Mouse (Mus musculus) naive thymus-derived CD4-positive, alpha-beta T cell, adult 2 months (primary cell): Measurements from ENCODE around the gene Gm26620.

Source experiments
- DNase-seq: peaks from one replicate; pipeline ENCODE4 v3.0.0-alpha.2; 2011; ENCODE audit warnings: low read depth

The Gm26620 gene

DNA sequence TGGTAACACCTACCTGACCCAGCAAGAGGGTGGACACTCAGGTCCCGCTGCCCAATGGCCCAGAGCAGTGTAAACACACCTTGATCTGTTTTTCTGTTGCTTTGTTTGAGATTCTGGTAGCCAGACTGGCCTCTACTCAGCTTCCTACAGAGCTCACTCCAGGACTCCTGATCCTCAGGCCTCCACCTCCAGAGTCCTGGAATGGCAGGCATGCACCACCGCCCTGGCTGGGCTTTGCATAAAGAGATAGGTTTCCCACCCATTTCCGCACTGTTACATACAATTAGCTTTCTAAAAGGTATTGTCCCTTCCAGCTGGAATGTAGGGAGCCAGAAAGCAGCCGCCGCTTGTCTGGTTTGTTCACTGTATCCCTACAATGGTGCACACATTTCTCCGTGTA is 13.5 kb upstream of the Gm26620 start:
- DNase-seq, result no peak

DNA sequence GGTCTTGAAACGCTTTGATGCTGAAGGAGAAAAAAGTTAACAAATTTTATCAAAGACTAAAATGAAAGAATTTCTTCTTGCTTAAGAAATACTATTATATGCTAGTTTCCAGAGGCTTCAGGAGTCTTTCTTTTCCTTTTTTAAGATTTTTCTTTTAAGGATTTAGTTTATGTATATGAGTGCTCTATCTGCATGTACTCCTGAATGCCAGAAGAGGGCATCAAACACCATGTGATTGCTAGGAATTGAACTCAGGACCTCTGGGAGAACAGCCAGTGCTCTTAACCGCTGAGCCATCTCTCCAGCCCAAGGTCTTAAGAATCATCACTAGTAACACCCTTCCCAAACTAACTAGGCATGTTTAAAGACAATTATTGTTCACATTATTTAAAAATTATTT is 12.9 kb upstream of the Gm26620 start:
- DNase-seq, result no peak

DNA sequence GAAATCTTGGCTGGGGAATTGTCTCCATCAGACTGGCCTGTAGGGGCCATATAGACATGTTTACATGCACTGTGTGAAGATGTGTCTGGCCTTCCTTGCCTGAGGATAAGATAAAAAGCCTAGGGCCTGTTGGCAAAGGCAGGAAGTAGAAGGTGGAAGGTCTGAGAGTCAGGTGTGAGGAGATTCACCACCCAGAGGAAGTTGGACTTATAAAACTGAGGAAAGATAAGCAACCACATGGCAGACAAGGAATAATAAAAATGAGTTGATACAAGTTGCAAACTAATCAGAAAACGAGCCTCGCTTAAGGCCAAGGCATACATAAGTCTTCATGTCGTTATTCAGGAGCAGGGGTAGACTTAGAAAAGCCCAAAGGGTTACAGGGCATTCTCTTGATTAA is 9.2 kb upstream of the Gm26620 start:
- DNase-seq, result no peak

DNA sequence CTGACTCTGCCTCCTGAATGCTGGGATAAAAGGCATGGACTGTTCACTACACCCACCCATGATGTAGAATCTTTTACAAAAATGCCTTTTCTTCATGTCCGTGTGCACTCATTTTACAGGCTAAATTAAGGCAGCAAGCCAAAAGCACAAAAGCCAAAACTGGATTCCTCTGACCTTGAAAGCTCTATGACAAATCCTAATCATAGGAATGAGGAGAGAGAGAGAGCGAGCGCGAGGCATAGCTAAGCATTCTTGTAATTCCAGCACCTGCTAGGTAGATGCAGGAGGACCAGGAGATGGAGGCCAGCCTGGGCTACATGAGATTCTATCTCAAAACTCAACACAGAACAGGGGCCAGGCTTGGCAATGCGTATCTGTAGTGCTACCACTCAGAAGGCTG is 8.0 kb upstream of the Gm26620 start:
- DNase-seq, result no peak

DNA sequence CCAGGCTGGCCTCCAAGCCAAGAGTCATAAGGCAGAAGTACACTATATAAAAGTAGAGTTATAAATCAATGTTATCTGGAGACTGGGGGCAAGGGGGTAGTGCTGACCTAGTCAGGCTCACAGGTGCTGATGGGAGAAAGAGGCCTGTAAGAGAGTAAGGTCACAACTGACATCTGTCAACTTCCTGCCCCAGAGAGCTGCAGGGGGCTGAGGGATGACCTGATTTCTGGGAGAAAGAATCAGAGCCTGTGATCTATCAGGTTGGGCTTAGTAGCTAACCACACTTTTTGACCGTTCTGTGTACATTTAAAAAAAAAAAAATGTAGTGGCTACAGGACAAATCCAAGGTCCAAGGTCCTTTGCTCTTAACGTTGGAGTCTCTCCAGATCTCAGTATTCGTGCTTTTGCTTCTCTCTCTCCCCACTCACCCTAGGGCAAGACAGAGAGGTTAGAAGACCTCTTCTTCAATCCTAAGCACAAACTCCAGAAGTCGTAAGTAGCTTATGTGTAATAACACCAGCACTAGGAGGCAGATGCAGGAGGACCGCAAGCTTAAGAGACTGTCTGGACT is 1.9 kb upstream of the Gm26620 start:
- DNase-seq, result no peak

DNA sequence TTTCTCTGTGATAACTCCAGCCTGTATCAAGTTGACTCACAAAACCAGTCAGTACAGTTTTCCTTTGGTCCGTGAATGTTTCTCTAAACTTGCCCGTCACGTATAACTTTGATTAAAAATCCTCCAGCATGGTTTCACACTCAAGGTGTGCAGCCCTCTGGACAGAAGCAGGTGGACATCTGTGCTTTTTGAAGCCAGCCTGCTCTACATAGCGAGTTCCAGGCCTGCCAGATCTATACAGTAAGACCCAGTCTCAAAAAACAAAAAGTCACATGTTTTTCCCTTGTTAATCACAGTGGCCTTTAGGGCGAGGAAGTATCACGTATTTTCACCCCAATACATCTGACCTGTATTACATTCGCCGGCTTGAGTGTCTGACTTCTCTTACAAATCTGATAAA is 475 bp upstream of the Gm26620 start:
- no peak for DNase-seq

DNA sequence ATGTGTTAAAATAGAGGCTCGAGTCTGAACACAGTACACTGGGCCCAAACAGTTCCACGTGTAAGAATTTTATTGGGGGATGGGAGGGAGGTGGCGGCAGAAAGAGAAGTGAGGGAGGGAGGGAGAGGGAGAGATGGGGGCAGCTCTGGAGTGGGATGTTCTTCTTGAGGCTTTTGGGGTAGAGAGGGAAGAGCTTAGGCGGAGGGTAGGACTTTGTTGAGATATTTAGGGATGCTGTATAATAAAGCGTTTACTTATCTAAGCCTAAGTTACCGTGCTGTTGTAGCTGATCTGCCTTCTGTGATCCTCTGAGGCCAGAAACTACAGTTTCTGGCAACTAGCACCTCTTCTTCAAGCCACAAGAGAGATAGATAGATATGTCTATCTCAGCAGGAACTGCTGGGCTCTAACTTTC is 1.2 kb downstream of the Gm26620 start:
- no peak for DNase-seq

DNA sequence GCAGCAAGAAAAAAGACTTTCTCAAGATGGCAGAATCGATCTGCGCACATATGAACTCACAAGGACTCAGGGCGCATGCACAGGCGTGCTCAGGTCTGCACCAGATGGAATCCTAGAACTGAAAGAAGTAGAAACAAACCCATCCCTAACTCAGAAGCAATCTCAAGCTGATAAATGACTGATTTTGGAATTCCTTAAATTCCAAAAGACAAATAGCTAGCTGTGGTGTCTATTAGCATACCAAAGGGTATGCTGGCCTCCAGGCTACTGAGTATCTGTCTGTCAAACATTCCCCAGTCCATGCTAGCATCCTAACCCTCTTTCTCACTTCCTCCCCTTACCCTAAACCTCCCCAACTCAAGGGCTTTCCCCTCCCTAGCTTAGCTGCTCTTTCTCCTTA is 4.4 kb downstream of the Gm26620 start:
- DNase-seq, result no peak

DNA sequence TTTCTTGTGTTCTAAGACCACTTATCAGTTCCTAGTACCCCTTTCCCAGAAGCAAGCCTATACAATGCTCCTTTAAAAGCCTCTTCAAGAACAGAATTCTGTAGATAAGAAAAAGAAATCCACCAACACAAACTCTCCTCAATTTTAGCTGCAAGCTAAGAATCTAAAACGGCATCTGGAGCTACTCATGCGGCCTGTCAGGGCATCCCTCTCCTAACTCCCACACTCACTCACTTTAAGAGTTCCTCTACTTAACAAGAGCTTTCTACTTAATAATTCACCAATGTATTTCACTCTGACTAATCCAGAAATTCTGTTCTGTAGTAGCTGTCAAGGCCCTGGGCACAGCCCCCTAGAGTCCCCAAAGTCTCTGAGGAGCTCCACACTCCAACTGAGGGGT is 6.8 kb downstream of the Gm26620 start:
- no peak for DNase-seq

DNA sequence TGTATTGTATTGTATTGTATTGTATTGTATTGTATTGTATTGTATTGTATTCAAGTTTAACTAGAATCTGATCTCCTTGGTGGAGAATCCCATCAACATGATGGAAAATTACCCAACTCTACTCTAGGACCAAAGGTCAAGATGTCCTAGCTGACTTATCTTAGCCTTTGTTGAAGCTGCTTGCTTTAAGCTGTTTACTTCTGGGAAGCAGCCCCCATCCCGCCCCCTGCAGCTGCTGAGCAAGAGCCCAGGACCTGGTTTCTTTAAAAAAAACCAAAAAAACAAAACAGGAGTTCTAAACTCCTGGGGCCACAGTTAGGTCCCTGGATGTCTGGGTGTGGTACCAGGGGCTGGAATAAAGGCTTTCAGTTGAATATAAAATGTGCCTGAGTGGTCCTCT is 7.4 kb downstream of the Gm26620 start:
- DNase-seq, result no peak

DNA sequence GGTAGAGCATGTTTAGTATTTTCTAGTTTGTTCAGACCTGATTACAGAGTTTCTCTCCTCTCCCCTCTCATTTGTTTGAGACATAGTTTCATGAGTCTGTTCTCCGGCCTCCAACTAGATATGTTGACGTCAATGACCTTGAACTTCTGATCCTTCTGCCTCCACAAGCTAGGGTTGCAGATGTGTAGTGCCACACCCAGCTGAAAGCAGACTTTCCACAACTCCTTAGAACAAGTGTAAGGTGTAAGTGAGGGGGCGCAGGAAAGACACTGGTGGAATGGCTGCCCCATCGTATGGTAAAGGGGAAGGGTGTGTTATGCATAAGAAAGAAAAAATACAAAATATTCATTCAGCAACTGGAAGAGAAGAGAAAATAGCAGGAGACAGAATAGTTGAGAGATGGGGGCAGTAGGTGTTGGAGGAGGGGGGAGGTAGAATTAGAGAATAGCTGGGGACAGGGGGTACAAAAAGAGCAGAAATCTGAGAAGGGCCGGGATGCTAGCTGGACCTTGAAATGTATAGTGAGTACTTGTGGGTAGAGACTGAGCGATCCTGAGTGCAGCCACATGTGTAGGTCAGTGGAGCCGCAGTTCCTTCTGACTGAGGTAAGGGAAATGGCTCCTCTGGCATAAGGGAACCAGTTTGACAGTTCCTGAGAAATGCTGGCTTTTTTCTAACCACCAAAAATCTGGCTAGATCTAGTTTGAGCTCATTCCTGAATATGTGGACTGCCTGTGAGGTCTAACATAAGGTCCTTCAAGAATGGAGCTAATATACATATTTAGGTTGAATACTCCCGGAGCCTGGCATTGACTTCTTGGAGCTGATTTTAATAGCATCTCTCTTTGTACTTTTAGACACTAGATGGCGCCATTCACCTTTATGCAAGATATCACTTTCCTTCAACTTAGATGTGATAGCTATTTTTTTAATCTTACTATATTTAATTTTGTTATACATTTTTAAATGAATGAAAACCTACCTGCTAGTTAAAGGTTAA is 10.0 kb downstream of the Gm26620 start:
- DNase-seq, result peak; percentile 77

DNA sequence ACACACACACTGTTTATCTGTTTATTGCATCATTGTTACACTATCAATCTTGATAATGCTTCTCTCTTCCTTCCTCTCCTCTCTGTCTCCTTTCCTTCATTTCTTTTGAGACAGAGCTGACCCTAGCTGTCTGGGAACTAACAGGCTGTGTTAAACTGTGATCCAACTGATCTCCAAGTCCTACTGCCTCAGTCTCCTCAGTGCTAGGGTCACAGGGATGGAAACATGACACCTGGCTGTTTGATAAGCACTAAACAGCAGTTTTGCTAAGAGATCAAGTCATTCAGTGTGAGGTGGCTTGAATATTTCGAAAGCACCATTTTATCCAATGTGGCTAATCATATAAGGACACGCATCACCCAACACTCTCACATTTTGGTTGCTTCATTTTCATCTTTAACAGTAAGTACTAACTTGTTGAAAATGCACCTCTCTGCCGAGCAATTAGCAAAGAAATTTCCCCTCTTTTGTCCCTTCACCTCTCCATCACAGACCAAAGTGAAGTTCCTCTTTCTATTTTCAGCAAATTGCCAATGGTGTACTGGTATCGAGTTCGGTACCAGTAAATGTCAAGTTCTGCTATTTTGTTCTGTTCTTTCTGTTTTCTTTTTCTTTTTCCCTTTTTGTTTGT is 11.9 kb downstream of the Gm26620 start:
- no peak for DNase-seq

DNA sequence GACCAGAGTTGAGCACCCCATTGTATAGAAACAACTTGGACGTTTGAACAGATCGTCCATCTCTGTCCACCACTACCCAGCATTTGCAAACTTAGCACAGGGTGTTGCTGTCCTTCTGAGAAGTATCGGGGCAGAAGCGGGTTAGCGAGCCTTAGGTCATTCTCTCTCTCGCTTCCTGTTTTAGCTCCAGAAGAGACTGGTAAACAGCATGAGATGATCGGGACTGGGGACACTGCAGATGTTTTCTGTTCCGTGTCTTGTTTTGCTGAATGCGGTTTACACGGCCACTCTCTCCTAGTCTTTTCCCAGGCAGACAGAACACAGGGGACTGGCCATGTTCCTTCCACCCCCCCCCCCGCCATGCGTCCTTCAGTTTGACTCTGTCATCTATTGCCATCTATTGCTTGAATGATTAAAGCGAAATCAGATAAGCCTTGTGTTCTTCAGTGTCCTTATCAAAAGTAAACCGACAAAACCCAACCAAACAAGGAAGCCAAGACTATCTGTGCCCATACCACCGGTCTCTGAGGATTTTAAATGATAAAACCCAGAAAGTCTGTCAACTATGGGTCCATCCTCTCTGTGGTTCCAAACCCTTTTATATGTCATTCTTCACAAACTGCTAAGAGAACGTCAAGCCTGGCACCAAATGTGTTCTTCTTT is 13.7 kb downstream of the Gm26620 start:
- DNase-seq, result no peak

DNA sequence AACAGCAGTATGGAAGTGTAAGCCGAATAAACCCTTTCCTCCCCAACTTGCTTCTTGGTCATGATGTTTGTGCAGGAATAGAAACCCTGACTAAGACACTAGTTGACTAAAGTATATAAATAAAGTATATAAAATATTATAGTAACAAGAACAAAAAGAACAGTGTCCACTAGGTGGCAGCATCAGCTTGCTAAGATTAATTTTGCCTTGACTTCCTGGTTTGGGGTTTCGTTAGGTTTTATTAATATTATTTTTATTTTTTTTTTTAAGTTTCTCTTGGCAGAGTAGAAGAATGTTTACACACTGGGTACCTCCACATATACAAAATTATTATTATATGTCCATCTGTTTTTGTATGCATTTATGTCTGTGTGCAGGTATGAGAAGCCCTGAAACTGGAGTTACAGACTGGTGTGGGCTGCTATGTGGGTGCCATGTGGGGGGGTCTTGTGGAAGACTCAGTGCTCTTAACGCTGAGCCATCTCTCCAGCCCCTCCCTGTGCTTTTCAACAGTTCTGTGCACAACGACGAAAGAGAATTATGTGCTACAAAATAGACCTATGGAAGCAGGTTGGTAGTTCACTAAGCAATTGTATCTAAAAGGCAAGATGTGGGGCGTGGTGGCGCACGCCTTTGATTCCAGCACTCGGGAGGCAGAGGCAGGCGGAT is 16.1 kb downstream of the Gm26620 start:
- peak; percentile 83 for DNase-seq

DNA sequence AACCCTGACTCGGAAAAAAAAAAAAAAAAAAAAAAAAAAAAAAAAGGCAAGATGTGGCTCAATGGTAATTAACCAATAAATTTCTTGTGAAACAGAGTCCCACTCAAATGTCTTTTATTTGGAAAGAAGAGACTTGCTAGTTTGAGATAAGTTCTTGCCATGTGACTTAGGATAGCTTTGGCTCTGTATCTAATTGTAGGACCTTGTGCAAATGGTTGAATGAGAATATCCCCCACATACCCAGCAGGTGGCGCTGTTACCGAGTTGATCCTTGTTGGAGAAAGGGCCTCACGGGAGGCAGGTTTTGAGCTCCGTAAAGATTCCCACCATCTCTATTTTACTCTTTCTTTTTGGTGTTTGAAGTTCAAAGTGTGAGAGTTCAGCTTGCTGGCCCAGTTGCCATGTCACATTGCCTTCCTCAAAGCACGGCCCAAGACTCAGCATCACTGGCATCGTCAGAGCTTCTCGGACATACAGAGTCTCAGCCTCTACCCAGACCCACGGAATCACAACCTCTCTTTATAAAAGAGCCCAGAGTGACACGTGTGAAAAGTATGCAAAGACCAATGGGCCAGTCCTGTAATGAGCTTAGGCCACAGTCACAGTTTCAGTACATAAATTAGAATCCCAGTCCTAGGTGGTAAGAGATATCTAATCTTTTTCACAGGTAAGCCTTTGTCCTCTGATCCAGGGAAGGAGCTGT is 16.8 kb downstream of the Gm26620 start:
- peak; percentile 87 for DNase-seq

DNA sequence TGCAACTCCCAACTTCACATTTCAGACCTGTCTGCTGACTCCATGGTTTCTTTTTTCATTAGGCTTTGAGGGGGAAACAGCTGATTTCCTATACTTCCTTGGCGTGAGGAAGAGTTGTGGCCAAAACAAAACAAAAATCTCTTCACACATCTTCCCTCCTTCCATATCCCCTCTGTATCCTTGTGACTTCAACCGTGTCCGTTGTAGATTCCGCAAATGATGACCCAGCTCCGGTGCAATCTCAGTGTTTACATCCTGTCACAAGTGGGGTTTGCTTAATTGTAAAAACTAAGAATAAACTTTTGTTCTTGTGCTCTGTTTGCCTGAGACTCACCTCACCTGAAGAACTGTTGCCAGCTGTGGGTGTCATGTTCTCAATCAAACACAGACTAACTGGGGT is 18.6 kb downstream of the Gm26620 start:
- DNase-seq, result no peak

DNA sequence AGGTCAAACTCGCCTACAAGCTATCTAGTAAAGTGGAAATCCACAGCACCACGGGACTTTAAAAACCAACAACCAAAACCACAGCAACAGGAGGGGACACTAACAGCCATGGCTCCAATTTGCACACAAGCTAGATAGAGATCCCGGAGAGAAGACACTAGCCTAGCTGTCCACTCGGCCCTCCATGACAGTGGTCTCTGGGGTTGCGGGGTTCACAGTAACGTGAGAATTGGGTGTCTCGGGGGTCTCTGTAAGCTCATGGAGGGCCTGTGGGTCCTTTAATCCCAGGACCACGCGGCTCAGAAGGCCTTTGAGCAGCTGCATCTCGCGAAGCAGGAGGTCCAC is 22.2 kb downstream of the Gm26620 start:
- no peak for DNase-seq

DNA sequence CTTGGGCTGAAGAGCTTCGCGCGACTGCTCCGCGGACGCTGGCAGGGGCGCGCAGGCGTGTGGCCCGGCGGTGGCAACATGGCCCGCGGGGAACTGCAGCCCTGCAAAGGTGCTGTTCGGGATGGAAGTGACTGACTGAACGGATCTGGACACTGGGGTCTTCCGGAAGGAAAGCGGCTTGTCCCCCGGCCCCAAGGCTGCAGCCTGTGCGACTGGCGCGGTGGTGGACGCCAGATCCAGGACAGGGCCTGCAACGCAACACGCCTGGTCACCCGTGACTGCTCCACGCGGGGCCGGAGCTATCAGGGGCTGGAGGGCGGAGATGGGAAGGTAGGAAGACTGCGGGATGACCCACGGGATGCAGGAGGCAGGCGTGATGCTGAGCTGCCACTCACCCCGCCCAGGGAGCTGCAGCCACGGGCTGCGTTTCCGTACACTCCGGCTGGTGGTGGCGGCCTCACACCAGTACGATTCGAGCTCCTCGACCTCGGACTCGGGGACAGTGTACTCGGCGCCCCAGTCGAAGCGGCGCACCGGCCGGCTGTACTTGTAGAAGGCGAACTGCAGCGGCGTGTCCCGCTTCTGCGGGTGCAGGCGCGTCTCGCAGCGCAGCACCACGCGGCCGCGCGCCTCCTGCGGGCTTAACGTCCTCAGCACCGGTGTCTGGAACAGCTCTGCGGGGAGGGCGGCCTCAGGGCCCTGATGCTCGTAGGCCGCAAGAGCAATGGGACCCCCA is 22.8 kb downstream of the Gm26620 start:
- DNase-seq, result no peak

DNA sequence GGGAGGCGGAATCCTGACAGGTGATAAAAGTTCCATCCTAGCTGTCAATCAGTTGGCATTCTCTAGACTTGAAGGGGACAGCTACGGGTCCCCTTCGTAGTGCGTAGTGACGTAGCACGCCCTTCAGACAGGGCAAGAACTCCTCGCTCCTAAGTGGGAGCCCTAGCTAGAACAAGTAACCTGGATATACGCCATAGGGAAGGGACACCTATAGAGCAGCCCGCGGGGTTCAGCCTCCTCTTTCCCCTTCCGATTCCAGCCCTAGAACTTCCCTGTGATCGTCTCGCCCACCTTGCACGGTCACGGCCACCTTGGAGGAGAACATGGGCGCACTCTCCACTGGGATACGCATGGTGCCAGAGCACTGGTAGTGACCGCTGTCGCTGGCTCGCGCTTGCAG is 23.5 kb downstream of the Gm26620 start:
- DNase-seq, result no peak

DNA sequence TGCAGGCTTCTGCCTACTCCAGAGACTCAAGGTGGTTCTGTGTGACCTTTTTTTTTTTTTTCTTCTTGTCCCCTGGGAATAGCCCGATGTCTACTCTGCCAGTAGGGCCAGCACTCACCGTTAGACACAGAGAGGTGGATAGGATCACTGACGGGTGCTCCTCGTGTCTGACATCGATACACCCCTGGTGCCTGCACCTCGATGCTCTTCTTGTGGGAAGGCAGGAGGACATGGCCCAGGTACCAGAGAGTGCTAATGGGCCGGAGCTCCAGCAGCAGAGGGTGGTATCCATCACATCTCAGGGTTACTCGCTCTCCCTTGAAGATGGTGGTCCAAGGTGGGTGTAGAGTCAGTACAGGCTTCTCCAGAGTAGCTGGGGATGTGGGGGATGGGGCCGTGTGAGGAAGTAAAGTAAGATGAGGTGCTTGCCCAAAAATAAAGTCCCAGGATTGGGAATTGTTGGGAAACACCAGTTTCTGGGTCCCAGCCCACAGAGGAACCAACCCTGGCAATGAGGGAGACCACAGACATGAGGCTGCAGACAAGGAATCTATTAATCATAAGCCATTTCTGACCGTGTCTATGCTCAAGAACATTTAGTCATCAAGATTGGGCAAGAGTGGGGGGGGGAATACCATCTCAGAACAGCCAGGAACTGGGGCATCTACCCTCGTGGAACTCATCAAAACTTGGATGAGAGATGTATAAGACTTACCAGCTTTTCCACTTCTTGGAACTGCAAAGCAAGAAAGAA is 27.2 kb downstream of the Gm26620 start:
- no peak for DNase-seq
